Mouse (Mus musculus): ENCODE results near the gene Arl6.

- TF ChIP-seq CHD2 (IDR thresholded peaks at IDR 0.05; ENCODE audit: low read depth, low read length) (no peak), ZC3H11A (IDR thresholded peaks at IDR 0.05; ENCODE audit: borderline replicate concordance, low read depth, low read length) (no peak; the same call in 1 of the 2 replicates)
These were observed 38.6 kb downstream of the Arl6 start, which contains the start of gene Crybg3 for GRCm38 (mm10) chr16:59600311-59601251.

Data from ES-E14 (cell line).